Mouse (Mus musculus) lung, postnatal 0 days (tissue): ENCODE measurements at regions not wholly inside any gene's neighbourhood (a gene's known extent, or its start where the extent isn't known, plus 50 kb on each side); places are given as distances from the start of the nearest gene placed in this dataset.

Experiments used
- CTCF ChIP-seq: IDR thresholded peaks from 2 replicates; pipeline ENCODE4 v1.5.1; 2016; ENCODE audit warnings: antibody characterized with exemption, mild to moderate bottlenecking
- EP300 ChIP-seq: IDR thresholded peaks from 2 replicates; pipeline ENCODE4 v1.6.1; 2016; ENCODE audit warnings: antibody characterized with exemption, mild to moderate bottlenecking, control low read depth

- TF ChIP-seq CTCF (no peak), EP300 (no peak)
These were observed 162.2 kb upstream of the Rxylt1 start for GRCm38 (mm10) chr10:122259354-122259753.
